Mouse (Mus musculus): ENCODE data around the gene Acsf2. TPM values are rescaled to one million over a fixed set of nuclear protein-coding genes. Genes with fewer than 3 reads are reported as not detected.

Gene Acsf2
- polyA plus RNA-seq, 1 experiment, result 19.8 TPM

DNA sequence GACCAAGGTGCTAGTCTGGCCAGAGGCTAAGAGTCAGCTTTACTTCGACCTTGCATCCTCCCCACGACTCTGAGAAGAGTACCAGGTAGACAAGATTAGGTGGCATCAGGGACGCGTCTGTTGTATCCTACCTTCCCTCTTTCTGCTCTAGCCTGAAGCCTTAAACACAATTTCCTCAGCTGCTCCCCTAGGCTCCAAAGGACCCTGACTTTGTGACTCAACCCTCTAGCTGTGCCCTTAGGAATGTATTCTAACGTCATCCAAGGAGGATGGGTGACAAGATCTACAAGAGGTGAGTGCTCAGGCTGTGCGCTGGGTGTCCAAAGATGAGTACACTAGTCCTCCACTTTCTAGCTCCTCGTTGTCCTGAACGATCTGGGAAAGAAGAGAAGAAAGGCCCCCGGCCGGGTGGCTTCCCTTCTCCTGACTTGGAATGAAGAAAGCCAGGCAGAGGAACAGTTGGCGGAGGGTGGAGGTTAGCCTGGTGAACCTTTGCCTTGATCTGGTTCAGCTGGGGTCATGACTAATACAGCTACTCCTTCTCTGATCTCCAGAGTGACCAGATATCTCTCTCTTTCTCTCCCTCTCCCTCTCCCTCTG is 785 bp upstream of the Acsf2 start:
- DNase-seq (ENCODE audit: low read depth, low spot score), result no peak
- WGBS, result 71% methylated on average over 11 of the region's 11 CpGs

- DNase-seq (ENCODE audit: low read depth, low spot score), result no peak
- WGBS, result 52% methylated on average over 7 of the region's 7 CpGs
These were observed 1.2 kb downstream of the Acsf2 start for GRCm38 (mm10) chr11:94600447-94600846.

- 35% methylated on average over 6 of the region's 6 CpGs for WGBS
- DNase-seq (ENCODE audit: low read depth, low spot score), result no peak
These were observed 3.1 kb downstream of the Acsf2 start for GRCm38 (mm10) chr11:94598437-94599120.

DNA sequence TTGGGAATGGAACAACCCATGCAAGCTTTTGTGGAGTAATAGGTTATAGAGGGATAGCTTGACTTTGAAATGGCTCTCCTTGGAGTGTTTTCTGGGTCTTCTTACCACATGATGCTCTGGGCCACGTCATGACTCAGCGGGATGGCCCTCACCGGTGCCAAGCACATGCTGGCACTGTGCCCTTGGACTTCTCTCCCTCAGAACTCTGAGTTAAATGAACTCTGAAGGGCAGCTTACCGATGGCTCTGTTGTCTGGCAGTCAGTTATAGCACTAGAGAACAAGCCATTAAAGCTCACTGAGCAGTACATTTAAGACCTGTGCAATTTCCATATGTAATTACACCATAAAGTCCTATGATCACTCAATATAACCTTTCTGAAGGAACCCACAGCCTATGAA is 4.4 kb downstream of the Acsf2 start:
- DNase-seq (ENCODE audit: low read depth, low spot score), result peak; percentile 92
- 14% methylated on average over 4 of the region's 4 CpGs for WGBS

- peak; percentile 97 for DNase-seq (ENCODE audit: low read depth, low spot score)
- 38% methylated on average over 7 of the region's 7 CpGs for WGBS
These were observed 5.3 kb downstream of the Acsf2 start for GRCm38 (mm10) chr11:94596311-94596852.

DNA sequence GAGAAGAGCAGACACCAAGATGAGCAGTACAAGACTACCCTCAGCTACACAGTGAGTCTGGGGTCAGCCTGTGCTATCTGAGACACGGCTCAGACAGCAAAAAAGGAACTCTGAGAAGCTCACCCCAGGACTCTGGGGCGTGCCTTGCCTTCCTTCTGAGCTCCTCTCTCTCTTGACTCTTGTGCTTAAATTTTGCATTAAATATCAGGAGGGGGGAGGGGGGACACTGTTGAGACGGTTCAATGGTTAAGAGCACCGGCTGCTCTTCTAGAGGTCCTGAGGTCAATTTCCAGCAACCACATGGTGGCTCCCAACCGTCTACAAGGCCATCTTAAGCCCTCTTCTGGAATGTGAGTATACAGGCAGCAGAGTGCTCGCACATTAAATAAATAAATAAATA is 14.2 kb downstream of the Acsf2 start:
- no peak for DNase-seq (ENCODE audit: low read depth, low spot score)
- 87% methylated on average over 6 of the region's 6 CpGs for WGBS

DNA sequence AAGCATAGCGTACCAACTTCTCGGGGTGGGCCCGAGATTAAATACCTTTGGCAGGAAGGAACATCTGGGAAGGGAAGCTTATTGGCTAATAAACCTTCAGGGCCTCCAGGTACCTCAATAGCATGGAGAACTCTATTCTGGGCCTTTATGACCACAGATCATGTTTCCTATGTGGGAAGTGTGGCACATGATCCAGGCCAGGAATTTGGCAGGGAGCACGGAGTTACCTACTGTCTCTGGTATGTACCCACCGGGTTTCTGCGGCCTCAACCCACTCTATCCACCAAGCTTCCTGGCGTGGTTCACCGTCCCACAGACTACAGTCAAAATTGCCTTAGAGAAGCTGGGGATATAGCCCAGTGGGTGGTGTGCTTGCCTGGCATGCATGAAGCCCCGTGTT is 16.6 kb downstream of the Acsf2 start:
- 82% methylated on average over 9 of the region's 9 CpGs for WGBS
- no peak for DNase-seq (ENCODE audit: low read depth, low spot score)

DNA sequence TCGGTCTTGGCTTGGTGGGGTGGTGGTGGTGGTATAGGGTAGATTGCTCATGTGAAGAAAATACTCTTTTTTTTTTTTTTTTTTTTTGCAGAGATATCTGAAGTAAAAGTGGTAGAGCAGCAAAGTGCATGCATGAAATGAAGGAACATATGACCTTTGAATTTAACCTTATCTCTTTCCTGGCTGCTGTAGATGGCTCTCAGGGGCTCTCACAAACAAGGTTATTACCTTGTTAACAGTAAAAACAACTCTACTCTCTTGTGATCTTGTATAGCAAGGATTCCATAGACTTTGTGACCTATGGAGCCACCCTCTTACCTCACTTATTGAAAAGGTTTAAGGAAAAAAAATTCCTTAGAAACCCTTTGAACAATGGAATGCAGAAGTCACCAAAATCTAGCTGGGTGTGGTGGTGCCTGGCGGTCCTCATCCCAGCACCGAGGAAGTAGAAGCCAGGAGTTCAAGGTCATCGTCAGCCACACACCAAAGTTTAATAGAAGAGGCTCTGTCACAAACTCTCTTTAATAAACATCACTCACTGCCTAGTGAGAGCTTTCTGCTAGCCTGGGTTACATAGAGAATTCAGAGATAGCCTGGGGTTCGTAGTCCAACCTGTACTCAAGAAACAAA is 21.4 kb downstream of the Acsf2 start:
- DNase-seq (ENCODE audit: low read depth, low spot score), result no peak
- 57% methylated on average over 5 of the region's 5 CpGs for WGBS

DNA sequence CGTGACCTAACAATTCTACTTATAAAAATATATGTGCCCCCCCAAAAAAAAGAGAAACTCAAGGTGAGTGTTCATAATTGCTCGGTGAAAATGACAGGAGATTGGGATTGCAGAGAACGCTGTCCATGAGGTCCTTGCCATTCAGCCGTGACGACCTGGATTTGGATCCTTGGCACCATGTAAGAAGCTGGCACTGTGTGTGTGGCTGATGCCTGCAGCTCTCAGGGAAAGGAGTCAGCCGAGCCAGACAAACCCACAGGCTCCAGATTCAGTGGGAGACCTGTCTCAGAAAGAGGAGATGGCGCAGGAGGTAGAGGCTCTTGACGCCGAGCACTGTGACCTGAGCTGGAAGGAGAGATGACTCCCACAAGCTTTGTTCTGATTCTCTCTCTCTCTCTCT is 25.3 kb downstream of the Acsf2 start:
- 80% methylated on average over 9 of the region's 9 CpGs for WGBS
- no peak for DNase-seq (ENCODE audit: low read depth, low spot score)

GRCm38 (mm10) chr11:94575036-94575435 is 26.6 kb downstream of the Acsf2 start:
- WGBS, result 32% methylated on average over 2 of the region's 2 CpGs
- no peak for DNase-seq (ENCODE audit: low read depth, low spot score)

- DNase-seq (ENCODE audit: low read depth, low spot score), result no peak
- WGBS, result 10% methylated on average over 6 of the region's 7 CpGs
These were observed 27.1 kb downstream of the Acsf2 start for GRCm38 (mm10) chr11:94574560-94574959.

GRCm38 (mm10) chr11:94571850-94572249 is 29.8 kb downstream of the Acsf2 start:
- WGBS, result 91% methylated on average over 1 of the region's 1 CpGs
- DNase-seq (ENCODE audit: low read depth, low spot score), result no peak

- 62% methylated on average over 9 of the region's 9 CpGs for WGBS
- DNase-seq (ENCODE audit: low read depth, low spot score), result no peak
These were observed 31.1 kb downstream of the Acsf2 start for GRCm38 (mm10) chr11:94570612-94571011.

- WGBS, result 48% methylated on average over 7 of the region's 7 CpGs
- DNase-seq (ENCODE audit: low read depth, low spot score), result no peak
These were observed 34.3 kb downstream of the Acsf2 start for GRCm38 (mm10) chr11:94567326-94567725.

DNA sequence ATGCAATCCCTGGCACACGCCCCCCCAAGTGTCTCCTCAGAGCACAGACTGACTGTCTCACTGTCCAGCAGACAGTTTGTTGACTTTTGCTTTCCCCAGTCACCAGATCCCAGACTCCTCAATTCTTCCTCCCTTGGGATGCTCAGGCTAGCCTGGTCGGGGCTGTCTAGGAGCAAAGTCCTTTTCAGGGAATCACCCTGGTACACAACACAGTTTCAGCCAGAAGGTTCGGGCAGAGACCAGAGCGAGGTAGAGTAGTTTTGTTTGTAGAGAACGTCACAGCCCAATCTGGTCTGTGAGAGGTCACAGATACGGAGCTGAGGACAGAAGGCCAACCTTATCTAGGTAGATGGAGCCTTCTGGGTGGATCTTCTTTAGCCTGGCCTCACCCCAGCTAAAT is 35.1 kb downstream of the Acsf2 start:
- no peak for DNase-seq (ENCODE audit: low read depth, low spot score)
- WGBS, result 43% methylated on average over 6 of the region's 6 CpGs

DNA sequence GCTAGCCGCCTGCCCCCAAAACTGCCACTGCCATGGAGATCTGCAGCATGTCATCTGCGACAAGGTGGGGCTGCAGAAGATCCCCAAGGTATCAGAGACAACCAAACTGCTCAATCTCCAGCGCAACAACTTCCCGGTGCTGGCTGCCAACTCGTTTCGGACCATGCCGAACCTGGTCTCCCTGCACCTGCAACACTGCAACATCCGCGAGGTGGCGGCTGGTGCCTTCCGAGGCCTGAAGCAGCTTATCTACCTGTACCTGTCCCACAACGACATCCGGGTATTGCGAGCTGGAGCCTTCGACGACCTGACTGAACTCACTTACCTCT is 36.6 kb downstream of the Acsf2 start:
- 32% methylated on average over 16 of the region's 16 CpGs for WGBS

DNA sequence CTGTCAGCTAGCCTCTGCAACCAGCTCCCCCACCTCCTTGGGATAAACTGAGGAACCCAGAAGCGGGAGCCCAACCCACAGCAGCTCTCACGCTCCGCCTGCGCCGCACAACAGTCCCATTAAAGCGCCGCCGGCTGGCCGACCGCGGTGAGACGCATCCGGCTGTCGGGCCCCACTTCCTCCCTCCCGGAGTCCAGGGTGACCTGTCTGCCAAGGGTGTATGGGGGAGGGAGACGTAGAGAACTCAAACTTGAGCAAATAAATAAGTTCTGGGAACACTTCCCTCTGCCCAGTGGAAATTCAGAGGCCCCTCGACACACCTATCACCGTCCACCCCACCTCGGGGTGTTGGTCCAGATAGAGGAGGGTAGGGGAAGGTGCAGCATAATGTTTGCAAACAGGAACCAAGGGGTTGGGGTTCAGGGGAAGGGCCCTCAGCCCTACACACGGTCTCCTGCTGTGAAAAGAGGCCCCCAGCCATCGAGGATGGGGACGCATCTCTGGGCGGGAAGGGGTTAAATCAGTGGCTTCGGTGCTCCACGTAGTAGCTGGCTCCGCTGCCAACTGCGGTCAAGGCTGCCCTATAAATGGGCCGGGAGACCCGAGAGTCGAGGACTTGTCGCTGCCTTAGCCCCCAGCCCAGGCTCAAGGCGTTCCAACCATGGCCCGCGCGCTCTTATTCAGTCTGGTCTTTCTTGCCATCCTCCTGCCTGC is 37.1 kb downstream of the Acsf2 start, which contains the start of gene Chad:
Chad (plus strand) TSS at position 611 of the 714 bp plus-strand sequence.
- WGBS, result 18% methylated on average over 35 of the region's 35 CpGs
- DNase-seq (ENCODE audit: low read depth, low spot score), result no peak

More for the DNA sequence above, 36.6 kb downstream of the Acsf2 start:
- DNase-seq (ENCODE audit: low read depth, low spot score), result no peak

DNA sequence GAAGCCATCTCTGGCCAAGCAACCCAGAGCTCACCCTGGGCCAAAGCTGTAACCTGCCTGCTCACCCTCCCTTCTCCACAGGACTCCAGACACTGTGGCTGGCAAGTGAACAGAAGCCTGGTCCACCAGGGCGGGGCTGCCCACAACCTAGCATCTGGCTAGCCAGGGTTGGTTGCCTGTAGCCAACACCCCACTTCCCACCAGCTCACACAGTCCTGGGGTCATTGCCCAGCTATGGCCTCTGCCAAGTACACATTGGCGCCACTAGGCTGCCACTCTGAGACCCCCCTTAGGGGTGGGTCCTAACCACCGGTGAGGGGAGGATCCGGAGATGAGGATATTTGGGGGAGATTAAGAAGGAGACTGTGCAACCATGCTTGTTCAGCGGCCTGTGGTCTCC is 37.9 kb downstream of the Acsf2 start:
- WGBS, result 65% methylated on average over 5 of the region's 5 CpGs

GRCm38 (mm10) chr11:94563383-94563782 is 38.3 kb downstream of the Acsf2 start:
- DNase-seq (ENCODE audit: low read depth, low spot score), result no peak
- WGBS, result 90% methylated on average over 5 of the region's 5 CpGs

More for the DNA sequence above, 37.9 kb downstream of the Acsf2 start:
- DNase-seq (ENCODE audit: low read depth, low spot score), result no peak

DNA sequence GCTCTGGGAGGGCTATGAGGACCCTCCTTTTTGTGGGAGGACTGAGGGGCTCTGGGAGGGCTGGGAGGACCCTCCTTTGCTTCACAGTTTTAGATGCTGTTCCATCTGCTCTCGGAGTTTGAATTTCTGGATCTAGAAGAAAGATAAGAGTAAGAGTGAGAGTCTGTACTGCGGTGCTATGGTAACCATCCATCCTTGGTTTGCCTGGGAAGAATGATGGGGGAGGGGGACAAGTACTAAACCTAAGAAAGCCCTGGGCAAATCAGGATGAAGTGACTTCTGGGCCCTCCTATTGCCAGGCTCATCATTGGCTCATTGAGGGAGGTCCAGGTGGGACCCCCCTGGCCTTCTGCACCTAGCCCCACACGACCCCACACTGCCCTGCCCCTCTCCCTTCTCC is 43.4 kb downstream of the Acsf2 start:
- WGBS, result 76% methylated on average over 3 of the region's 3 CpGs
- DNase-seq (ENCODE audit: low read depth, low spot score), result no peak
